Mouse (Mus musculus): Measurements from ENCODE around the gene Podxl. TPM values are rescaled to one million over a fixed set of nuclear protein-coding genes. Genes with fewer than 3 reads are reported as not detected.
A peak's percentile ranks its signal among the peaks of the same experiment; 100 is the strongest.

Gene Podxl
- polyA plus RNA-seq, 1 experiment = 2.2 TPM

- H3K27me3 ChIP-seq (ENCODE audit: control insufficient read depth, insufficient read depth, low read length) = no peaks in the 10 kb centered on the region
- H3K36me3 ChIP-seq (ENCODE audit: control insufficient read depth, insufficient read depth, low read length) = no peaks in the 10 kb centered on the region
- H3K4me1 ChIP-seq (ENCODE audit: control insufficient read depth, insufficient read depth, low read length) = peaks cover 3% of the 10 kb centered on the region
- TF ChIP-seq POLR2A (IDR thresholded peaks at IDR 0.05; ENCODE audit: control insufficient read depth, low read depth, low read length) (no peak), CTCF (IDR thresholded peaks at IDR 0.05; ENCODE audit: control insufficient read depth, insufficient read depth, insufficient replicate concordance, low read depth, low read length) (no peak)
- H3K4me3 ChIP-seq (ENCODE audit: control insufficient read depth, low read depth, low read length) = no peak overlapping the region
- H3K27ac ChIP-seq (ENCODE audit: control insufficient read depth, insufficient read depth, low read depth, low read length) = no peak overlapping the region
Measured at GRCm38 (mm10) chr6:31589268-31589667, 25.5 kb upstream of the Podxl start.

DNA sequence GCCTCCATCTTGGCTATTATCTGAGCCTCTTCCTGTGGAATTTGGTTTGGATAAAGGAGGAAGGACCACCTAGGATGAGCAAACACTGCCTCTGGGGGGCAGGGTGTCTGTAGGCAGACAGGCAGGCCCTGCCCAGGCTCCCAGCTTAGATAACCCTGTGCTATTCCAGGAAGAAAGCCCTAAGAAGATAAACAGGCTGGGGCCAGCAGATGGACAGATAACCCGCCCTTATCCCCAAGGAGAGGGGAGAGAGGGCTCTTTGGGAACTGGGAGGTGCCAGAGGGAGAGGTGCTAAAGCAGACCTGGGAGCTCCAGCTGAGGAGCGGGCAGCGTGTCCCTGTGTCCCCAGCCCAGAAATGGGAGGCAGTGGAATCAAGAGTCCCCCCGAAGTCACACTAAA is 23.9 kb upstream of the Podxl start:
- Histone ChIP-seq H3K4me3 (ENCODE audit: control insufficient read depth, low read depth, low read length) (no peak overlapping the region), H3K4me1 (ENCODE audit: control insufficient read depth, insufficient read depth, low read length) (peaks cover 2% of the 10 kb centered on the region), H3K27me3 (ENCODE audit: control insufficient read depth, insufficient read depth, low read length) (no peaks in the 10 kb centered on the region), H3K27ac (ENCODE audit: control insufficient read depth, insufficient read depth, low read depth, low read length) (no peak overlapping the region), H3K36me3 (ENCODE audit: control insufficient read depth, insufficient read depth, low read length) (no peaks in the 10 kb centered on the region)
- TF ChIP-seq CTCF (IDR thresholded peaks at IDR 0.05; ENCODE audit: control insufficient read depth, insufficient read depth, insufficient replicate concordance, low read depth, low read length) (no peak), POLR2A (IDR thresholded peaks at IDR 0.05; ENCODE audit: control insufficient read depth, low read depth, low read length) (no peak)

DNA sequence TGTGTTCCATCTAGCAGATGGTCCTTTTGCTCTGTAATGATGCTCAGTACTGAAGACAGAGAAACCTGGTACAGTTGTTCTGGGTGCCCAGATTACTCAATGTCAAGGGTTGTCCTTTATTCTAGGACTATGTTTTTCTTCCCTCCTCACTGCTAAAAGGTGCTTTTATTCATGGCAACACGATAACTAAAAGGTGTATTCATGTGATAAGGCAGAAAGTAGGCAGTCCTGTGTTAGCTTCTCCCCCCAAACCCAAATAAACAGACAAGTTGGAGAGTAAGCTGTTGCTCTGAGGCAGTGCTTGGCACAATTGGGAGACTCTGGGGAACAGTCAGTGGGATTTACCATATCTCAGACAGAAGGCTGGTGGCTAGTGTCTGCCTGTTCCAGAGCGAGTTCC is 22.3 kb upstream of the Podxl start:
- no peak overlapping the region for H3K27ac ChIP-seq (ENCODE audit: control insufficient read depth, insufficient read depth, low read depth, low read length)
- H3K36me3 ChIP-seq (ENCODE audit: control insufficient read depth, insufficient read depth, low read length) = no peaks in the 10 kb centered on the region
- no peaks in the 10 kb centered on the region for H3K27me3 ChIP-seq (ENCODE audit: control insufficient read depth, insufficient read depth, low read length)
- TF ChIP-seq CTCF (IDR thresholded peaks at IDR 0.05; ENCODE audit: control insufficient read depth, insufficient read depth, insufficient replicate concordance, low read depth, low read length) (no peak), POLR2A (IDR thresholded peaks at IDR 0.05; ENCODE audit: control insufficient read depth, low read depth, low read length) (no peak)
- no peak overlapping the region for H3K4me3 ChIP-seq (ENCODE audit: control insufficient read depth, low read depth, low read length)
- H3K4me1 ChIP-seq (ENCODE audit: control insufficient read depth, insufficient read depth, low read length) = no peaks in the 10 kb centered on the region

- no peak overlapping the region for H3K27ac ChIP-seq (ENCODE audit: control insufficient read depth, insufficient read depth, low read depth, low read length)
- no peaks in the 10 kb centered on the region for H3K27me3 ChIP-seq (ENCODE audit: control insufficient read depth, insufficient read depth, low read length)
- TF ChIP-seq CTCF (IDR thresholded peaks at IDR 0.05; ENCODE audit: control insufficient read depth, insufficient read depth, insufficient replicate concordance, low read depth, low read length) = no peak
- peak overlapping the region; percentile 37 for H3K4me3 ChIP-seq (ENCODE audit: control insufficient read depth, low read depth, low read length)
- no peaks in the 10 kb centered on the region for H3K36me3 ChIP-seq (ENCODE audit: control insufficient read depth, insufficient read depth, low read length)
- peaks cover 8% of the 10 kb centered on the region for H3K4me1 ChIP-seq (ENCODE audit: control insufficient read depth, insufficient read depth, low read length)
Measured at GRCm38 (mm10) chr6:31576151-31576550, 12.4 kb upstream of the Podxl start.

DNA sequence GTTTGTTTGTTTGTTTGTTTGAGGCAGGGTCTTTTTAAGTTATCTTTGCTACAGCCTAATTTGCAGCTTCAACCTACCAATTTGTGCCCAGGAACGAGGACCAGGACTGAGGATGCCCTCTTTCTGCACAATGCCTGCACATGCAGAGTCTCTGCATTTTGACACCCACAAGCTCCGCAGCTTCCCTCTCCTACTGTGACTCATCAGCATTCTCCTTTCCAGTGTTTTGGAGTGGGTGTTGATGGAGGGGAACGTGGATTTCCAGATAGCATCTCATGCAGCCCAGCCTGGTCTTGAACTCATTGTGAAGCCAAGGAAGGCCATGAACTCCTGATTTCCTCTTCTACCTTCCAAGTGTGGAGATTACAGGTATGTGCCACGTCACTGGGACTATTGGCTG is 11.3 kb upstream of the Podxl start:
- Histone ChIP-seq H3K4me3 (ENCODE audit: control insufficient read depth, low read depth, low read length) (peak overlapping the region; percentile 85), H3K27me3 (ENCODE audit: control insufficient read depth, insufficient read depth, low read length) (no peaks in the 10 kb centered on the region), H3K27ac (ENCODE audit: control insufficient read depth, insufficient read depth, low read depth, low read length) (peak overlapping the region; percentile 42; the same call in 1 of the 2 replicates), H3K4me1 (ENCODE audit: control insufficient read depth, insufficient read depth, low read length) (peaks cover 8% of the 10 kb centered on the region), H3K36me3 (ENCODE audit: control insufficient read depth, insufficient read depth, low read length) (no peaks in the 10 kb centered on the region)
- no peak for TF ChIP-seq CTCF (IDR thresholded peaks at IDR 0.05; ENCODE audit: control insufficient read depth, insufficient read depth, insufficient replicate concordance, low read depth, low read length)
- TF ChIP-seq POLR2A (IDR thresholded peaks at IDR 0.05; ENCODE audit: control insufficient read depth, low read depth, low read length) = no peak

GRCm38 (mm10) chr6:31571459-31571858 is 7.7 kb upstream of the Podxl start:
- Histone ChIP-seq H3K36me3 (ENCODE audit: control insufficient read depth, insufficient read depth, low read length) (no peaks in the 10 kb centered on the region), H3K27me3 (ENCODE audit: control insufficient read depth, insufficient read depth, low read length) (no peaks in the 10 kb centered on the region), H3K27ac (ENCODE audit: control insufficient read depth, insufficient read depth, low read depth, low read length) (no peak overlapping the region), H3K4me1 (ENCODE audit: control insufficient read depth, insufficient read depth, low read length) (no peaks in the 10 kb centered on the region), H3K4me3 (ENCODE audit: control insufficient read depth, low read depth, low read length) (no peak overlapping the region)
- TF ChIP-seq POLR2A (IDR thresholded peaks at IDR 0.05; ENCODE audit: control insufficient read depth, low read depth, low read length) (no peak), CTCF (IDR thresholded peaks at IDR 0.05; ENCODE audit: control insufficient read depth, insufficient read depth, insufficient replicate concordance, low read depth, low read length) (no peak)

DNA sequence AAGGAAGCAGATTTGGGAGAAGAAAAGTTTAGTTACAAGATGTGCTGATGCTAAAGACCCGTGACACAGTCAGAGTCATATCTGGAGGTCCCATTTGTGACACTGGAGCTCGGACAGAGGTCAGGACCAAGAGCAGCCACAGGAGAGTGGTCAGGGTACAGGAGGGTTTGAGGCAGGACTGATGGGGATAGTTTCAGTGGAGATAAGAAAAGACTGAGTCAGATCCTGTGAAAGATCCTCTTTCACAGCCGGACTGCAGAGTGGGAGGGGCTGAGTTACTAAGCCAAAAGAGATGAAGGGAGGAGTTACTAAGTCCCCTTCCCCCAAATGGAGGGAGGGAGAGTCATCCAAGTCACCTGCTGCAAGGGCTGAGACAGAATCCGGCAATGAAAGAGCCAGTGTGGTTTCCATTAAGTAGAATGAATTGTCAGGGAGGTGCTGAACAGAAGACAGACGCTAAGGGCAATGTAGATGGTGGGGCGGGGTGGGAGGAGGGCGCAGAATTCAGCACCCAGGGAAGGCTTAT is 4.4 kb upstream of the Podxl start:
- Histone ChIP-seq H3K36me3 (ENCODE audit: control insufficient read depth, insufficient read depth, low read length) (no peaks in the 10 kb centered on the region), H3K27me3 (ENCODE audit: control insufficient read depth, insufficient read depth, low read length) (no peaks in the 10 kb centered on the region; the same call in 1 of the 2 replicates), H3K27ac (ENCODE audit: control insufficient read depth, insufficient read depth, low read depth, low read length) (no peak overlapping the region), H3K4me1 (ENCODE audit: control insufficient read depth, insufficient read depth, low read length) (peaks cover 6% of the 10 kb centered on the region), H3K4me3 (ENCODE audit: control insufficient read depth, low read depth, low read length) (no peak overlapping the region)
- no peak for TF ChIP-seq POLR2A (IDR thresholded peaks at IDR 0.05; ENCODE audit: control insufficient read depth, low read depth, low read length)

GRCm38 (mm10) chr6:31567200-31567599 is 3.4 kb upstream of the Podxl start:
- H3K27me3 ChIP-seq (ENCODE audit: control insufficient read depth, insufficient read depth, low read length) = no peaks in the 10 kb centered on the region; the same call in 1 of the 2 replicates
- H3K27ac ChIP-seq (ENCODE audit: control insufficient read depth, insufficient read depth, low read depth, low read length) = no peak overlapping the region
- no peak overlapping the region for H3K4me3 ChIP-seq (ENCODE audit: control insufficient read depth, low read depth, low read length)
- TF ChIP-seq POLR2A (IDR thresholded peaks at IDR 0.05; ENCODE audit: control insufficient read depth, low read depth, low read length) (no peak), CTCF (IDR thresholded peaks at IDR 0.05; ENCODE audit: control insufficient read depth, insufficient read depth, insufficient replicate concordance, low read depth, low read length) (no peak)
- peaks cover 7% of the 10 kb centered on the region for H3K4me1 ChIP-seq (ENCODE audit: control insufficient read depth, insufficient read depth, low read length)
- H3K36me3 ChIP-seq (ENCODE audit: control insufficient read depth, insufficient read depth, low read length) = no peaks in the 10 kb centered on the region
